Mouse (Mus musculus): Measurements from ENCODE around the gene Tril.

Tril gene

GRCm38 (mm10) chr6:53806021-53806420 lies 14.6 kb downstream of the Tril start:
- peak; percentile 13 for DNase-seq (ENCODE audit: low spot score)

GRCm38 (mm10) chr6:53804145-53804544 lies 16.5 kb downstream of the Tril start:
- DNase-seq (ENCODE audit: low spot score) = no peak

DNA sequence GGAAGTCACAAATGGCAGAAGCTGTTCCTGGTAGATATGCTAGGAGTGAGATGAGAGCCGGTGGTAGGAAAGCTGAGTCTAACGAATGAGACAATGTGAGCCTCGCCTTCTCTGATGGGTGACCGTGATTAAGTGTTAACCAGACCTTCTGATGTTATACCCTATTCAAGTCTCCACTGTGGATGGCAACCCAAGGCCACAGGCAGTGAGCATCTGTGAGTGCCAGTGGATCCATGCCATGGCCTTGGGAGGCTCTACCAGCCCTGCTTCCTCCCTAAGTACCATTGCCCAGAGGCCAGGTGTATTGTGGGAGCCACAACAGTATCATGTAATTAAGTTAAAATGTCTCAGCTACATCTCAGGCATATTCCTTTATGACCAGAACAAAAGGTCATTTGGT lies 17.1 kb downstream of the Tril start:
- DNase-seq (ENCODE audit: low spot score) = no peak

DNA sequence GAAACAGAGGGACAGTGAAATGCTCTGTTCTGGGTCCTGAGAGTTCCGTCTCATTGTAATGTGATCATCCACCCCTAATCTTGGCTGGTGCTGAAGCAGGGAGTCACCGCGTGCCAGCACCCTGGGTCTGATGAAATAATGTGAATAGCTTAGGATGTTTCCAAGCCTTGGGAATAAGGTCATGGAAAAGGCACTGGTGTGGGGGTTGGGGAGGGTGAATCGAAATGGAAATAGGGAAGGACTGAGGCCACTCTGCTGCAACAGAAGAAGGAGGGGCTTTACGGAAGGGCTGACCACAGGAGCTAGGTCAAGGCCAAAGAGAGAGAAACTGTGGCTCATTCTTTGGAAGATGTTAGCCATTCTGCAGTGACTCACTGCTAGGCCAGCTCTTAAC lies 18.7 kb downstream of the Tril start:
- peak; percentile 37 for DNase-seq (ENCODE audit: low spot score)

GRCm38 (mm10) chr6:53801269-53801892 lies 19.2 kb downstream of the Tril start:
- DNase-seq (ENCODE audit: low spot score) = no peak

DNA sequence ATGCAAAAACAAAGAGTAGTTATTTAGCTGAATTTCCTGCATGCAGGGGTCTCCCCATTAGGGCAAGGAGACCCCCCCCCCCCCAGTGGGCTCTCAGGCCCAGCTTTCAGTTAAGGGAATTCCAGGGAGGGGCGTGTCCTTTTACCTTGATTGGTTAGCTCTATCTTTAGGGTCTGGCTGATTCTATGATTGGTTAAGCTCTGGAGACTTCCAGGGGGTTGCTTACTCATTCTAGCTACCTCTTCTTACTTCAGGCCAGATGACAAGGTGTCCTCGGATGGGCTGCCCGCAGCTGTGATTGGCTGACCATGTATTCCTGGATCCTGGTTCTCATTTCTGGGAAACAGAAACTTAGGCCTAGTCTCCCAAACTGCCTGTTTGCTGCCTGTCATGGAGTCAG lies 21.8 kb downstream of the Tril start:
- DNase-seq (ENCODE audit: low spot score) = no peak

- DNase-seq (ENCODE audit: low spot score) = no peak
Observed at GRCm38 (mm10) chr6:53796835-53797234, 23.8 kb downstream of the Tril start.

DNA sequence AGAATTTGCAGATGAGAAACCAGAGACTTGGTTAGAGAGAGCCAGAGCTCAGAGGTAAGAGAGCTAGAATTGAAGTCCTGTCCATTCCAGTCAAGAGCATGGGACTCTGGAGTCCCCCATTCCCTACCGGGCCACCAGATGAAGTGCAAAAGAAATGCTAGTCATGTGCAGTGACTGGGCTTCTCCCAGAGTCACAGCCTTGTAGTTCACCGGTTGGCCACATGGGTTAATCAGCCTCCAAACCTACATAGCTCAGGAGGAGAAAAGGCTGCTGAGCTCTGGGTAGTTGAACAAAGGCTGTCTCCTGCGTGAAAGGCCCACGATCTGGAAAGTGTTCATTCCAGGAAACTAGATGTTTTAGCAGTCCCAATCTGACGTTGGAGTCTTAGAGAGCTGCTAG lies 24.8 kb downstream of the Tril start:
- DNase-seq (ENCODE audit: low spot score) = peak; percentile 50

DNA sequence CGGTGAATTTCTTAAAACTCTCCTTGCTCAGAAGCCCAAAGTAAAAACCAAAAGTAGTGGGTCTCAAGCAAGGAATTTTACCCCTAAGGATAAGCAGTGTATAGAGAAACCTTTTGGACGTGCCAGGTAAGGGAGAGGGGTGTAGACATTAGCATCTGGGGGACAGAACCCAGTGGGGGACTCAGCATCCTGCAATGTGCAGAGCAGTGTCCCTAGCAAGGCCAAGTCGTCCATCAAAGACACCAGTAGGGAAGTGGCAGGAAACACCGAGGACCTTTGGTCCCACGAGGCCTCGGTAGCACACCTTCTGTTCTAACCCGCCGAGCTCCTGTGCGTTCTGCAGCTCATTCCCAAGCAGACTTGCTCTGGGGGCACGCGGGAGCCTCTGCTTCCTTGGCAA lies 25.6 kb downstream of the Tril start:
- no peak for DNase-seq (ENCODE audit: low spot score)

GRCm38 (mm10) chr6:53794323-53794971 lies 26.2 kb downstream of the Tril start:
- peak; percentile 81 for DNase-seq (ENCODE audit: low spot score)

DNA sequence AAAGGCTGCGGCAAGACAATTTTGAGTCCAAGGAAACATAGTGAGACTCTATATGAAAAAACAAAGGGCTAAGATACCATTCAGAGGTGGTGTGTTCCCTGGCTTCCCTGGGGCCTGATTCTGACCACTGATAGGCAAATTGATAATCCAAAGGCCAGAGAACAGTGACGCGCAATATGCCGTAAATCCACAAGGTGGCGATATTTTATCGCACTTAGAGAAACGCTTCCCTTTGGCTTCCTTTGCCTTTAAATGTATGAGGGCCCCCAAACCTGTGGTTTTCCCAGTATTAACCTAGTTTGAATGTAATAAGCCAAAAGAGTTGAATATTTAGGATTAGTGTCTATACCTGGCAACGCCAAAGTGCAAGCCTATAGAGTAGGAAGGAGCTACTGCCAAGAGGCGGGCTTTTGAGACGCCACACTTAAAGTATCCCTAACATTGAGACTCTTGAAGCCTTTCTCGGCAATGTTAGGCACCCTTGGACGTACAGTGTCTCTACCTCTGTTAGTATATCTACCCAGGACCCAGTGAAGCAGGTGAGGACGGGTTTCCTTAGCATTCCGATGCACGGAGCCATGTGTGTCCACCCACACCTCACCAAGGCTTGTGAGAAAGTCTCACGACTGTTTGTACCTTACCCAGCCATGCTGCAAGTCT lies 37.6 kb downstream of the Tril start:
- DNase-seq (ENCODE audit: low spot score) = peak; percentile 45

DNA sequence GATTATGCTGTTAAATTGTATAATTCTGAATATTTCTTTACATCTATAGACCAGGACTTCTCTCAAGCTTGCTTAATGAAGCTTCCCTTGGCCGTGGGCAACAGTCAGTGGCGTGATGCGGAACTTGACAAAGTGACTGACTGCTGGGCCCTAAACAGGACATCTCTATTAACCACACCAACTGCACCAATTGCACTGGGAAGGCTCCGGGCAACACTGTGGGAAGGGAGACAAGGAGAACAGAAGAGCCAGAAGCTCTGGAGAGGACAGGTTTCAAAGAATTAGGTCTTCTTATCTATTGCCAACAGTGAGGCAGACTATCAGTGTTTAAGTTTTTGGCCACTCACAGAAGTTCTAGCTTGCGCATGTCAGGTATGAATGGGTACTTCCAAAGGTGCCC lies 38.4 kb downstream of the Tril start:
- no peak for DNase-seq (ENCODE audit: low spot score)

GRCm38 (mm10) chr6:53781171-53781570 lies 39.5 kb downstream of the Tril start:
- peak; percentile 26 for DNase-seq (ENCODE audit: low spot score)

DNA sequence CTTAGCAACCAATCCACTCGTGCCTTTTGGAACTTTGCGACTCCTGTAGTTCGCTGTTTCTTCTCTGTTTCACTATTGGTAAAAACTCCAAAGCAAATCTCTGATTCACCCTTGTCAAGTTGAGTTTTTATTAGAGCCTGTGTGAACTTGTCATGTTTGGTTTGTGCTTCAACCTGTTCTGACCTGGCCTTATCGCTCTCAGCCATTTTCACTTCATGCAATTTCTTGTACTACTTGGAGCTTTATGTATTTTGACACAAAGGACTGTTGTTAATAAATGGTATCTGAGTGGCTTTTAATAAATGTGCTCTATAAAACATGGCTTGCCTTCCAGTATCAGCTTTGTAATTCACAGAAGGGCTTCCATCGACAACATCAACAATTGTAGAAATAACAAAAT lies 40.6 kb downstream of the Tril start:
- DNase-seq (ENCODE audit: low spot score) = no peak

GRCm38 (mm10) chr6:53779526-53779925 lies 41.1 kb downstream of the Tril start:
- DNase-seq (ENCODE audit: low spot score) = no peak

DNA sequence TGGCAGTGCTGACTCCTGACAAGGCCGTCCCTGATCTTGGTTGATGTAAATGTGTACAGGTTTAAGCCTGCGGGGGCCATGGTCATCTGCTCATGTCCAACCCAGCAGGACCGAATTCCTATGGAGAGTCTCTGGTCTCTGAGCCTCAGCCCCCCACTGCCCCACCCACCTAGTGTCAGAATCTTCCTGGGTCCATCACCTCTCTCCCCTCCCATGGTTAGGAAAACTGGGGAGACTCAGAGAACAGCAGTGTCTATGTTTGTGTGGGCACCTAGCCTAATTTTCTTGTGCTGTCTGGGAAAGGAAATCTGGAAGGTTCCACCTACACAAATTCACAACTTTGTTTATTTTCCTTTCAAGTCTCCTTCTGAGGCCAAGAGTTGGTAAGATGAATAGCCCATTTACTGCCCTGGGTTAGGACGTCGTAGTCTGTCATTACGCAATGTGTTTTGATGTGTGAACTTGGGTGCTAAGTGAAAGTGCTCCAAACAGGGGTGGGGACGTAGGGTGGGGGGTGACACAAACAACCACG lies 42.1 kb downstream of the Tril start:
- peak; percentile 10 for DNase-seq (ENCODE audit: low spot score)

GRCm38 (mm10) chr6:53768275-53768674 lies 52.4 kb downstream of the Tril start:
- DNase-seq (ENCODE audit: low spot score) = no peak

DNA sequence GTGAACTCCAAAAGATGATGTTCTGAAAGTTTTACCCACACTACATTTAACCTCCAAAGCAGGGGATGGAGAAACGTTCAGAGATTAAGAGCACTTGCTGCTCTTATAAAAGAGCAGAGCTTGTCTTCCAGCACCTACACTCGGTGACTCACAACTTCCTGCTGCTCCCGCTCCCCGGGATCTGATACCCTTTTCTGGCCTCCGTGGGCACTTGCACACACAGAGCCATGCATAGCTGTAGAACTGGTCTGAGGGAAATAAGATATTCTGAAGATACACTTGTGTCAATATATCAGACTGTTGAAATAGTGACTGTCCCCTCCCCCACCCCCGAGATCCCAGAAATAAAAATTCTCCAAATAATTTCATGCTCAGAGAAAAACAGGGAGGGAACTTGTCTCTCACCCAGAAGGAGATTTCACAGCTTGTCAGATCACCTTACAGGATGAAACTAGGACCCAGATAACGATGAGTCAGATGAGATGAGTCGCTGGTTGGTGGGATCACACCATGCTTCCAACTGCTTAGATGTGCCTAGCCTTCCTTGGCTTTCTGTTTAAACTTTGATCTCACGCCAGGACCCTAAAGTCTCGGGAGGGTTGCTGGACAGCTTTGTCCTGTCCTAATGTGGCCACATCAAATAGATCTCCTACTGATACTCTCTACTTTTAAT lies 54.3 kb downstream of the Tril start:
- DNase-seq (ENCODE audit: low spot score) = no peak

DNA sequence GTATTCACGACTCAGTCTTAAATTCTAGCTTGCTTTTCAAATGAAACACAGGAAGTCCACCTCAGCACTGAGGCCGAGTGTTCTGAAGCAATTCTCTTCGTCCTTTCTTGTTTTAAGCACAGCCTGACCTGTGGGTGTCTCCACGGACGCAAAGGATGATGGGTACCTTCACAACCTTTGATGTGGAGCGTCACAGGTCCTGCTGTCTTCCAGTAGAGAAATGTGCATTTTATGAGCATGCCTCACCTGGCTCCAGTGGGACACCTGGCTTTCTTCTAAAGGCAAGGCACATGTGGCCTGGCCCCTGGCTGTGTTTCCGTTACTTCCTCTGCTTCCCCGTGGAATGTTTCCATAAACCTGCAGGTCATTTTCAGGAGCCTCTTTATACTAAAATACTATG lies 54.9 kb downstream of the Tril start:
- DNase-seq (ENCODE audit: low spot score) = no peak

All from lung, postnatal 25 days (tissue).